Mouse (Mus musculus): ENCODE measurements around the gene Dnmt3l. TPM values are rescaled to one million over a fixed set of nuclear protein-coding genes. Genes with fewer than 3 reads are reported as not detected.
A peak's percentile ranks its signal among the peaks of the same experiment; 100 is the strongest.

The Dnmt3l gene
- total and polyA plus RNA-seq, 2 experiments from 2014 or later, result not detected

DNA sequence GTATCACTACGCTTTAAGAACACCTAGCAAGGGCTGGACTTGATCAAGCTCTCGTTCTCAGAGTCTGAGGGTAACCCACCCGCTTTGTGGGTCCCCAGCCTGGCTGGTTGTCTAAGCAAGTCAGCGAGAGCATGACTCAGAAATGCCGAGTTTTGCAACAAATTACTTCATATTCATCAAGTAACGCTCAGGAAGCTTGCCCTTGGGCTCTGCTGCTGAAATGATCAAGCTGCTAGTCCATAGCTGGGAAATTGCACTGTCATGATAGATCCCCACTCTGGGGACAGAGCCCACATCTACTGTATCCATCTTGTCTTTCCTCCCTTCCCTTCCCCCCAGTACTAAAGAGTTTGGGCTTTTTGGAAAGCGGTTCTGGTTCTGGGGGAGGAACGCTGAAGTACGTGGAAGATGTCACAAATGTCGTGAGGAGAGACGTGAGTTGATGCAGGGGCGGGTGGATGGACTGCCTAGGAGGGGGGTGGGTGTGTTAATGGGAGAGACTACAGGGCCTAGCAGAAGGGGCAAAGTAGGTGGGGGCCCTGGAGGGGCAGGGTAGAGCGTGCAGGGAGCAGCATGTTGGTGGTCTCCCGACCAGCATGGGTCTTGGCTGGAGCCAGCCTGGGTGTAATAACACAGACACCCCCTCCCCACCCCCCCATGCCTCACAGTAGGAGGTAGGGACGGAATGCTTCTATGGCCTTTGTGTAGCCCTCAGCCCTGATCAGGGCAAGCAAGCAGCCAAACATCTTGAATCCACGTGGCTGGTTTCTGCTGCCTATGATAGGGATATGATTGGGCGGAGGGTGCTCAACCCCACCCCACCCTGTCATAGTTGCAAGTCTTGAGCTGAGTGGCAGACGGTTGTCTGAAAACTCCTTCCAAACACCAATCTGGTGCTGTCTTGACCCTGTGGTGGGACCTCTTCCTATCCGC is 13.2 kb downstream of the Dnmt3l start:
- H3K4me1 ChIP-seq (ENCODE audit: insufficient read depth, low read length), result no peaks in the 10 kb centered on the region
- 75% methylated on average over 19 of the region's 19 CpGs for WGBS
- no peak for DNase-seq (ENCODE audit: low spot score)
- no peak overlapping the region for H3K4me3 ChIP-seq (ENCODE audit: low read depth, low read length)
- no peak for TF ChIP-seq CTCF (IDR thresholded peaks at IDR 0.05)
- no peaks in the 10 kb centered on the region for H3K9me3 ChIP-seq (ENCODE audit: low read length)
- no peak overlapping the region for H3K4me2 ChIP-seq (ENCODE audit: low read depth, low read length, poor library complexity, severe bottlenecking)
- ATAC-seq (ENCODE audit: low FRiP score), result no peak
- no peak overlapping the region for H3K9ac ChIP-seq (replicated peaks; ENCODE audit: low read length, poor library complexity, severe bottlenecking)
- no peaks in the 10 kb centered on the region for H3K36me3 ChIP-seq (ENCODE audit: insufficient read depth, low read length)
- no peak overlapping the region for H3K27ac ChIP-seq (ENCODE audit: low read depth, low read length)
- H3K27me3 ChIP-seq (ENCODE audit: insufficient read depth, low read length), result no peaks in the 10 kb centered on the region

DNA sequence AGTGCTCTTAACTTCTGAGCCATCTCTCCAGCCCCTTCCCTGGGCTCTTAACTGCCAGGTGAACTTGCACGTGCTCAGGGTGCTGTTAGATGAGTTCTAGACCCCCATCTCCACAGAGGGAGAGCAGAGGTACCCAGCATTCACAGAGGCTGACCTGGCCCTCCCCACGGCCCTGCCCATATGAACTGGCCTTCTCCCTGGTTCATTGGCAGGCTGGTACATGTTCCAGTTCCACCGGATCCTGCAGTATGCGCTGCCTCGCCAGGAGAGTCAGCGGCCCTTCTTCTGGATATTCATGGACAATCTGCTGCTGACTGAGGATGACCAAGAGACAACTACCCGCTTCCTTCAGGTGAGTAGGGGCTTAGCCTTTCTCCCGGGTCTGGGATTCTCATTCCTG is 15.3 kb downstream of the Dnmt3l start:
- no peak for TF ChIP-seq CTCF (IDR thresholded peaks at IDR 0.05)
- H3K4me1 ChIP-seq (ENCODE audit: insufficient read depth, low read length), result no peaks in the 10 kb centered on the region
- H3K9me3 ChIP-seq (ENCODE audit: low read length), result no peaks in the 10 kb centered on the region
- H3K9ac ChIP-seq (replicated peaks; ENCODE audit: low read length, poor library complexity, severe bottlenecking), result no peak overlapping the region
- no peaks in the 10 kb centered on the region for H3K27me3 ChIP-seq (ENCODE audit: insufficient read depth, low read length)
- no peak overlapping the region for H3K4me3 ChIP-seq (ENCODE audit: low read depth, low read length)
- DNase-seq (ENCODE audit: low spot score), result no peak
- 91% methylated on average over 8 of the region's 8 CpGs for WGBS
- H3K27ac ChIP-seq (ENCODE audit: low read depth, low read length), result no peak overlapping the region
- no peak for ATAC-seq (ENCODE audit: low FRiP score)
- no peak overlapping the region for H3K4me2 ChIP-seq (ENCODE audit: low read depth, low read length, poor library complexity, severe bottlenecking)
- H3K36me3 ChIP-seq (ENCODE audit: insufficient read depth, low read length), result no peaks in the 10 kb centered on the region

DNA sequence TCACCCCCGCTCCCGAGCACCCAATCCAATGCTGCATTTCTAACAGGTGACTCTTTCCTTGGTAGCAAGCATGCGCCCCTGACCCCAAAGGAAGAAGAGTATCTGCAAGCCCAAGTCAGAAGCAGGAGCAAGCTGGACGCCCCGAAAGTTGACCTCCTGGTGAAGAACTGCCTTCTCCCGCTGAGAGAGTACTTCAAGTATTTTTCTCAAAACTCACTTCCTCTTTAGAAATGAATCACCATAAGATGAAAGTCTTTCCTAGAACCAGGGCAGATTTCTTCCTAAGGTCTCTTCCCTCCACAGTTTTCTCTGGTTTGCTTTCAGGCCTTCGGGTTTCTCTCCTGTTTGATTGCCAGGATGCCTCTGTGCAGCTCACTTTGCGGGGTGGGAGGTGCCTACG is 21.4 kb downstream of the Dnmt3l start:
- Histone ChIP-seq H3K27ac (ENCODE audit: low read depth, low read length) (no peak overlapping the region), H3K27me3 (ENCODE audit: insufficient read depth, low read length) (no peaks in the 10 kb centered on the region; the same call in 1 of the 2 replicates), H3K4me3 (ENCODE audit: low read depth, low read length) (no peak overlapping the region), H3K9me3 (ENCODE audit: low read length) (no peaks in the 10 kb centered on the region), H3K4me1 (ENCODE audit: insufficient read depth, low read length) (no peaks in the 10 kb centered on the region), H3K36me3 (ENCODE audit: insufficient read depth, low read length) (no peaks in the 10 kb centered on the region), H3K4me2 (ENCODE audit: low read depth, low read length, poor library complexity, severe bottlenecking) (no peak overlapping the region), H3K9ac (replicated peaks; ENCODE audit: low read length, poor library complexity, severe bottlenecking) (no peak overlapping the region)
- DNase-seq (ENCODE audit: low spot score), result no peak
- 92% methylated on average over 9 of the region's 9 CpGs for WGBS
- ATAC-seq (ENCODE audit: low FRiP score), result no peak
- no peak for TF ChIP-seq CTCF (IDR thresholded peaks at IDR 0.05)

DNA sequence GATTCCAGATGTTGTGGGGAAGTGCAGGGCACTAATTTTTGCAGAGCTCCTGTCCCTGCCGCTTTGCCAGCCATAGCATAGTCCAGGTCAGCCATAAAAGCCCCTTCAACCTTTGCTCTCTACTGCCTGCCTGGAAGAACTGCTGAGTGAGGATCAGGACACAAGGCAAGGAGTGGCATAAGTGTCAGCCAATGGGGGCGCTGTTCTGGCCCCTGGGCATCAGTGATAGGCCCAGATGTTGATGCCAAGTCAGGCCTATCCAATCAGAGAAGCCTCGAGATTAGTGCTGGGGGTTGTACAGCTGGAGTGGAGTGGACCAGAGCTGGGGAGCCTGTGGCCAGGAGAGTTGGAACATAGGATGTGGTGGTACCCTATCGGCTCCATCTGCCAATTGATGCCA is 25.5 kb downstream of the Dnmt3l start:
- no peak overlapping the region for H3K4me2 ChIP-seq (ENCODE audit: low read depth, low read length, poor library complexity, severe bottlenecking)
- peaks cover 13% of the 10 kb centered on the region; the same call in 1 of the 2 replicates for H3K27me3 ChIP-seq (ENCODE audit: insufficient read depth, low read length)
- no peaks in the 10 kb centered on the region for H3K36me3 ChIP-seq (ENCODE audit: insufficient read depth, low read length)
- no peak for TF ChIP-seq CTCF (IDR thresholded peaks at IDR 0.05)
- ATAC-seq (ENCODE audit: low FRiP score) (0 out of 2 replicates have a peak, but pooled peaks have one; percentile 18), DNase-seq (ENCODE audit: low spot score) (no peak)
- H3K9ac ChIP-seq (replicated peaks; ENCODE audit: low read length, poor library complexity, severe bottlenecking), result no peak overlapping the region
- no peak overlapping the region for H3K4me3 ChIP-seq (ENCODE audit: low read depth, low read length)
- H3K27ac ChIP-seq (ENCODE audit: low read depth, low read length), result no peak overlapping the region
- H3K9me3 ChIP-seq (ENCODE audit: low read length), result no peaks in the 10 kb centered on the region
- H3K4me1 ChIP-seq (ENCODE audit: insufficient read depth, low read length), result peaks cover 3% of the 10 kb centered on the region; the same call in 1 of the 2 replicates
- 58% methylated on average over 4 of the region's 4 CpGs for WGBS

DNA sequence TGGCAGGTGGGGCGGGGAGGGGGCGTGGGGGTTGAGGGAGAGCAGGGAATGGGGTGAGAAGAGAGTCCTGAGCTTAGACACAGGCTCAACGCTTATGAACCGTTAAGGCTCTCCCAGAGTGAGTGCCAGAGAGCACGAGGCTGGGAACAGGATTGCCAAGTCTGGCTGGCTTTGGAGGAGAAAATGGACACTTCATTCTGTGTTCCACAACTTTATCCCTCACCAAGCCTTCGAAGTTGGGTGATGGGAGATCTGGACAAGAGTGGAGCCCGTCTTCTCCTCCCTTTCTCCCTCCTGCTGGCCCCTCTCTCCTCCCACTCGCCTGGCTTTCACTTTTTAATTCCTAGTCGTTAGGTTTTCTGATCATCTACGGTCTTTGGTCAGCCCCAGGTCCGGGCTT is 26.8 kb downstream of the Dnmt3l start:
- 22% methylated on average over 10 of the region's 11 CpGs for WGBS

More for the DNA sequence above, 26.8 kb downstream of the Dnmt3l start:
- Histone ChIP-seq H3K4me3 (ENCODE audit: low read depth, low read length) (peak overlapping the region; percentile 47; the same call in 1 of the 2 replicates), H3K27ac (ENCODE audit: low read depth, low read length) (no peak overlapping the region), H3K36me3 (ENCODE audit: insufficient read depth, low read length) (no peaks in the 10 kb centered on the region), H3K9me3 (ENCODE audit: low read length) (no peaks in the 10 kb centered on the region), H3K4me2 (ENCODE audit: low read depth, low read length, poor library complexity, severe bottlenecking) (peak overlapping the region; percentile 99), H3K27me3 (ENCODE audit: insufficient read depth, low read length) (peaks cover 13% of the 10 kb centered on the region; the same call in 1 of the 2 replicates), H3K4me1 (ENCODE audit: insufficient read depth, low read length) (peaks cover 3% of the 10 kb centered on the region; the same call in 1 of the 2 replicates), H3K9ac (replicated peaks; ENCODE audit: low read length, poor library complexity, severe bottlenecking) (no peak overlapping the region; the same call in 1 of the 2 replicates)
- no peak for TF ChIP-seq CTCF (IDR thresholded peaks at IDR 0.05)
- no peak for DNase-seq (ENCODE audit: low spot score)
- no peak for ATAC-seq (ENCODE audit: low FRiP score)
